Comparison of ENCODE assay signal across 27 mouse cellular contexts in the genomic region with DNA sequence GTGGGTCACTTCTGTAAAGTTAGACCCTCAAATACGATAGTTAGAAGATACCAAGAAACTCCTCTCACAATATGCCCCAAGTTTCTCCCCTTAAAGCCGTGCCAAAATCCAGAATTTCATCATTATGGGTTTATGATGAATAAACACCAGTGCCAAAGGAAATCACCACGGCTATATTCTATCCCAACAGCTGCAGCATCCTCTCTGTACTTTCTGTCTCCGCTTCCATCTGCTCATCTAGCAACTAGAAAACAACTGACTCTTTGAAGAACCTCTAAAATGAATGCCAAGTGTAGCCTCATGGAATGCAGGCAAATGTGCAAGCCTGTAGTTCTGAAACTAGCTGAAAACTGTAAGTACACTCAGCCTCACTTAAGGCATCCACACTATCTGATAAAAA.
DNase-seq lines count a peak whose midpoint lies in the region; ATAC-seq lines count a peak whose summit lies in the region.
"Had no signal": no experiment of that assay in that cellular context is flagged by ENCODE, and none has a peak within 500 bp of the region (broad histone marks: within the 10 kb centered on the region; RNA-seq: fewer than 3 reads in every experiment).

No protein-coding gene starts in this region.

- no peak overlapping the region for H3K27ac ChIP-seq in embryonic facial prominence, embryonic 14.5 days (replicated peaks; ENCODE audit: low read depth, low read length)
- no peak overlapping the region for H3K27ac ChIP-seq in embryonic facial prominence, embryonic 10.5 days (replicated peaks)
- H3K27ac ChIP-seq: embryonic facial prominence, embryonic 12.5 days; forebrain, embryonic 12.5 days; forebrain, embryonic 15.5 days; heart, adult 2 months; heart, embryonic 10.5 days; heart, embryonic 13.5 days; hindbrain, embryonic 14.5 days; hindbrain, postnatal 0 days had no signal

- H3K9ac ChIP-seq in embryonic facial prominence, embryonic 14.5 days (ENCODE audit: low read depth, low read length), result no peak overlapping the region
- H3K9ac ChIP-seq: embryonic facial prominence, embryonic 12.5 days; forebrain, embryonic 12.5 days; forebrain, embryonic 15.5 days; heart, embryonic 13.5 days; hindbrain, embryonic 14.5 days had no signal

- ATAC-seq in embryonic facial prominence, embryonic 14.5 days (ENCODE audit: low read depth), result no peak
- ATAC-seq: activated CD4-positive, CD25-positive, alpha-beta regulatory T cell, adult 4 months; hindbrain, postnatal 0 days had no signal

- H3K36me3 ChIP-seq in embryonic facial prominence, embryonic 14.5 days (ENCODE audit: control insufficient read depth, insufficient read depth, low read length), result no peaks in the 10 kb centered on the region
- H3K36me3 ChIP-seq in embryonic facial prominence, embryonic 10.5 days (replicated peaks), result no peaks in the 10 kb centered on the region
- H3K36me3 ChIP-seq: embryonic facial prominence, embryonic 12.5 days; forebrain, embryonic 12.5 days; forebrain, embryonic 15.5 days; heart, embryonic 10.5 days; heart, embryonic 13.5 days had no signal

- peak; percentile 16 for DNase-seq in embryonic facial prominence, embryonic 14.5 days (ENCODE audit: low spot score)
- DNase-seq in embryonic facial prominence, embryonic 10.5 days (ENCODE audit: low spot score), result no peak
- peak; percentile 42 for DNase-seq in layer of hippocampus, adult 11-12 months (ENCODE audit: low spot score)
- DNase-seq in layer of hippocampus, postnatal 14 days (ENCODE audit: low spot score in 2 of 2), result no peak
- peak; percentile 56 for DNase-seq in layer of hippocampus, adult 9-11 months
- DNase-seq in layer of hippocampus, postnatal 10 days (ENCODE audit: low spot score in 2 of 2), result no peak
- peak; percentile 20 to 46 for DNase-seq in left cerebral cortex, postnatal 25 days (ENCODE audit: low spot score in 2 of 2)
- DNase-seq in left cerebral cortex, postnatal 10 days (ENCODE audit: extremely low spot score in 1 of 2, low spot score in 2 of 2), result no peak
- DNase-seq: adrenal gland, adult 8-10 months; adrenal gland, postnatal 25 days; cerebellum, adult 18-20 months; cerebellum, adult 9-10 months; cerebellum, postnatal 14 days; gastrocnemius, postnatal 10 days; gastrocnemius, postnatal 36 days; heart, adult 2 months; heart, postnatal 14 days; heart, postnatal 4 days had no signal

- no peaks in the 10 kb centered on the region for H3K4me1 ChIP-seq in embryonic facial prominence, embryonic 14.5 days (ENCODE audit: control insufficient read depth, insufficient read depth, low read length)
- H3K4me1 ChIP-seq in embryonic facial prominence, embryonic 10.5 days, result no peaks in the 10 kb centered on the region
- H3K4me1 ChIP-seq: embryonic facial prominence, embryonic 12.5 days; forebrain, embryonic 12.5 days; forebrain, embryonic 15.5 days; heart, embryonic 10.5 days; heart, embryonic 13.5 days had no signal

- H3K4me2 ChIP-seq in embryonic facial prominence, embryonic 14.5 days (ENCODE audit: low read depth, low read length), result no peak overlapping the region
- H3K4me2 ChIP-seq: embryonic facial prominence, embryonic 12.5 days; forebrain, embryonic 12.5 days; forebrain, embryonic 15.5 days; heart, embryonic 13.5 days; hindbrain, embryonic 14.5 days had no signal

- intact Hi-C loops in left cerebral cortex, postnatal 25 days (cut with DNase I), result no loop called here
- intact Hi-C loops in left cerebral cortex, postnatal 10 days (cut with DNase I), result no loop called here

- H3K9me3 ChIP-seq in embryonic facial prominence, embryonic 14.5 days (ENCODE audit: control insufficient read depth, low read length), result no peaks in the 10 kb centered on the region
- H3K9me3 ChIP-seq in embryonic facial prominence, embryonic 10.5 days, result no peaks in the 10 kb centered on the region
- H3K9me3 ChIP-seq: embryonic facial prominence, embryonic 12.5 days; forebrain, embryonic 12.5 days; forebrain, embryonic 15.5 days; heart, embryonic 10.5 days; heart, embryonic 13.5 days had no signal

- WGBS in embryonic facial prominence, embryonic 14.5 days, result 82% methylated on average over 4 of the region's 4 CpGs
- WGBS in embryonic facial prominence, embryonic 10.5 days, result 86% methylated on average over 4 of the region's 4 CpGs

- no peaks in the 10 kb centered on the region for H3K27me3 ChIP-seq in embryonic facial prominence, embryonic 14.5 days (replicated peaks; ENCODE audit: control insufficient read depth, insufficient read depth, low read length)
- H3K27me3 ChIP-seq in embryonic facial prominence, embryonic 10.5 days (replicated peaks; ENCODE audit: low read depth, poor library complexity, severe bottlenecking), result no peaks in the 10 kb centered on the region
- H3K27me3 ChIP-seq: embryonic facial prominence, embryonic 12.5 days; forebrain, embryonic 12.5 days; forebrain, embryonic 15.5 days; heart, embryonic 13.5 days had no signal

- H3K4me3 ChIP-seq in embryonic facial prominence, embryonic 14.5 days (ENCODE audit: low read depth, low read length), result no peak overlapping the region
- no peak overlapping the region for H3K4me3 ChIP-seq in embryonic facial prominence, embryonic 10.5 days
- H3K4me3 ChIP-seq: embryonic facial prominence, embryonic 12.5 days; erythroblast, embryonic 14.5 days; forebrain, embryonic 12.5 days; forebrain, embryonic 15.5 days; heart, adult 2 months; heart, embryonic 10.5 days; heart, embryonic 13.5 days had no signal

Comparison
In these comparisons a context has a peak if more than half of its experiments do, and no peak if none do; other contexts are left out.
1. DNase-seq: peak in embryonic facial prominence, embryonic 14.5 days (single experiment), layer of hippocampus, adult 11-12 months (single experiment), layer of hippocampus, adult 9-11 months (single experiment) and left cerebral cortex, postnatal 25 days (2 of 2); none in embryonic facial prominence, embryonic 10.5 days (single experiment), layer of hippocampus, postnatal 14 days (0 of 2), layer of hippocampus, postnatal 10 days (0 of 2) and left cerebral cortex, postnatal 10 days (0 of 2).